Comparison of ENCODE assay signal across 9 mouse cellular contexts in the genomic region with DNA sequence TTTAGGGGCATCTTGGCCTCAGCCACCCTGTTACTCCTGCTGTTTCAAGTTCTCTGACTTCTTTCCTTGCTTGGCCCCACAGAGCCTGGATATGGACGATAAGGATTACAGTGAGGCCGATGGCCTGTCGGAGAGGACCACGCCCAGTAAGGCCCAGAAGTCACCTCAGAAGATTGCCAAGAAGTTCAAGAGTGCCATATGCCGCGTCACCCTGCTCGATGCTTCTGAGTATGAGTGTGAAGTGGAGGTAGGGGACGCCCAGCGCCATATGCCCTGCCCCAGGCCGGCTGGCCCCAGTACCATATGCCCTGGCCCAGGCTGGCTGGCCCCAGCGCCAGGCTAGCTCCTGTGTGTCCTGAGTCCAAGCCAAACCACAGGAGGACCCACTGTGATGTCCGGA. TPM values are rescaled to one million over a fixed set of nuclear protein-coding genes. Genes with fewer than 3 reads are reported as not detected.
DNase-seq lines count a peak whose midpoint lies in the region; ATAC-seq and TF ChIP-seq lines count a peak whose summit lies in the region.
"Had no signal": no experiment of that assay in that cellular context is flagged by ENCODE, and none has a peak within 500 bp of the region (broad histone marks: within the 10 kb centered on the region; RNA-seq: fewer than 3 reads in every experiment).

No protein-coding gene starts in this region.

- H3K4me1 ChIP-seq in lung, embryonic 15.5 days = 0 out of 2 replicates have a peak, but pooled peaks cover 4% of the 10 kb centered on the region
- H3K4me1 ChIP-seq in lung, postnatal 0 days (ENCODE audit: insufficient read depth, low read depth, low read length) = no peaks in the 10 kb centered on the region
- peaks cover 20% of the 10 kb centered on the region for H3K4me1 ChIP-seq in limb, embryonic 10.5 days
- H3K4me1 ChIP-seq in stomach, embryonic 16.5 days (ENCODE audit: control insufficient read depth, insufficient read depth, low read length) = peaks cover 8% of the 10 kb centered on the region

- H3K36me3 ChIP-seq in lung, embryonic 15.5 days = peaks cover under 1% of the 10 kb centered on the region; the same call in 1 of the 2 replicates
- no peaks in the 10 kb centered on the region for H3K36me3 ChIP-seq in lung, postnatal 0 days (ENCODE audit: insufficient read depth, low read length)
- H3K36me3 ChIP-seq in limb, embryonic 10.5 days = peaks cover 11% of the 10 kb centered on the region
- peaks cover 3% of the 10 kb centered on the region for H3K36me3 ChIP-seq in stomach, embryonic 16.5 days (ENCODE audit: control insufficient read depth, insufficient read depth, low read length)

- no peak for DNase-seq in lung, postnatal 0 days (ENCODE audit: low spot score)
- peak; percentile 92 for DNase-seq in cerebellum, adult 8-10 months
- DNase-seq in limb, embryonic 10.5 days (ENCODE audit: low spot score) = no peak
- DNase-seq in ovary, adult 18-20 months (ENCODE audit: low spot score) = no peak
- DNase-seq in kidney, adult 11 months = no peak
- DNase-seq: kidney, postnatal 10 days had no signal

- TF ChIP-seq EP300 in lung, postnatal 0 days (IDR thresholded peaks at IDR 0.05) = no peak

- no peak for TF ChIP-seq CTCF in lung, postnatal 0 days (IDR thresholded peaks at IDR 0.05)

- 83% methylated on average over 12 of the region's 12 CpGs for WGBS in lung, embryonic 15.5 days
- WGBS in lung, postnatal 0 days = 77% methylated on average over 12 of the region's 12 CpGs
- 90% methylated on average over 12 of the region's 12 CpGs for WGBS in limb, embryonic 10.5 days
- 87% methylated on average over 12 of the region's 12 CpGs for WGBS in stomach, embryonic 16.5 days

- H3K9ac ChIP-seq in lung, embryonic 15.5 days = no peak overlapping the region
- H3K9ac ChIP-seq in lung, postnatal 0 days (replicated peaks; ENCODE audit: low read depth) = no peak overlapping the region
- no peak overlapping the region for H3K9ac ChIP-seq in stomach, embryonic 16.5 days (ENCODE audit: low read length)
- H3K9ac ChIP-seq: midbrain, embryonic 12.5 days had no signal

- H3K27ac ChIP-seq in lung, embryonic 15.5 days = no peak overlapping the region
- H3K27ac ChIP-seq in lung, postnatal 0 days (ENCODE audit: low read length) = no peak overlapping the region
- H3K27ac ChIP-seq in limb, embryonic 10.5 days = 0 out of 2 replicates have a peak overlapping the region, but pooled peaks have one; percentile 26
- no peak overlapping the region for H3K27ac ChIP-seq in stomach, embryonic 16.5 days (ENCODE audit: low read length)
- H3K27ac ChIP-seq: midbrain, embryonic 12.5 days had no signal

- no peaks in the 10 kb centered on the region for H3K9me3 ChIP-seq in lung, embryonic 15.5 days
- no peaks in the 10 kb centered on the region for H3K9me3 ChIP-seq in lung, postnatal 0 days (ENCODE audit: low read length)
- no peaks in the 10 kb centered on the region for H3K9me3 ChIP-seq in limb, embryonic 10.5 days (replicated peaks)
- no peaks in the 10 kb centered on the region for H3K9me3 ChIP-seq in stomach, embryonic 16.5 days (replicated peaks; ENCODE audit: control insufficient read depth, low read length)
- H3K9me3 ChIP-seq: midbrain, embryonic 12.5 days had no signal

- peak; percentile 29; the same call in 1 of the 2 replicates for ATAC-seq in lung, embryonic 15.5 days (ENCODE audit: borderline replicate concordance, extremely low read depth, low FRiP score, low TSS enrichment)
- no peak for ATAC-seq in lung, postnatal 0 days
- peak; percentile 67 for ATAC-seq in stomach, embryonic 16.5 days (ENCODE audit: insufficient read depth, low FRiP score)

- H3K4me3 ChIP-seq in lung, embryonic 15.5 days = no peak overlapping the region
- H3K4me3 ChIP-seq in lung, postnatal 0 days (ENCODE audit: low read depth, low read length) = no peak overlapping the region
- no peak overlapping the region for H3K4me3 ChIP-seq in limb, embryonic 10.5 days
- H3K4me3 ChIP-seq in stomach, embryonic 16.5 days (replicated peaks; ENCODE audit: low read length) = no peak overlapping the region
- H3K4me3 ChIP-seq: midbrain, embryonic 12.5 days had no signal

- H3K4me2 ChIP-seq in lung, embryonic 15.5 days = no peak overlapping the region
- no peak overlapping the region for H3K4me2 ChIP-seq in lung, postnatal 0 days (replicated peaks; ENCODE audit: low read depth, low read length)
- no peak overlapping the region for H3K4me2 ChIP-seq in stomach, embryonic 16.5 days (ENCODE audit: low read depth, low read length)
- H3K4me2 ChIP-seq: midbrain, embryonic 12.5 days had no signal

- H3K27me3 ChIP-seq in lung, embryonic 15.5 days = no peaks in the 10 kb centered on the region
- no peaks in the 10 kb centered on the region for H3K27me3 ChIP-seq in lung, postnatal 0 days (replicated peaks; ENCODE audit: insufficient read depth, low read length)
- no peaks in the 10 kb centered on the region for H3K27me3 ChIP-seq in limb, embryonic 10.5 days (ENCODE audit: low read depth, poor library complexity, severe bottlenecking)
- H3K27me3 ChIP-seq in stomach, embryonic 16.5 days (ENCODE audit: control insufficient read depth, insufficient read depth, low read length) = no peaks in the 10 kb centered on the region
- H3K27me3 ChIP-seq: midbrain, embryonic 12.5 days had no signal

RNA-seq across cellular contexts. Expression of gene Aar2, which starts 52.5 kb away (rescaled TPM):
- 32.3 and 33.4 TPM in 2 replicates for polyA plus RNA-seq in lung, embryonic 15.5 days (2015; fragmentation: Nextera tagmentation; extraction: Ambion mirVana)
- polyA plus RNA-seq in lung, postnatal 0 days (2015; fragmentation: Nextera tagmentation; extraction: Ambion mirVana) = 21.8 and 23.7 TPM in 2 replicates
- 50.0 and 53.6 TPM in 2 replicates for polyA plus RNA-seq in limb, embryonic 10.5 days (2016; fragmentation: Nextera tagmentation; extraction: Ambion mirVana)
- 29.8 and 30.5 TPM in 2 replicates for polyA plus RNA-seq in stomach, embryonic 16.5 days (2015; fragmentation: Nextera tagmentation; extraction: Ambion mirVana)
